Mouse (Mus musculus): ENCODE results near the gene 1700037H04Rik. TPM values are rescaled to one million over a fixed set of nuclear protein-coding genes. Genes with fewer than 3 reads are reported as not detected.
"Not testable (repeated sequence)": the region's sequence is repeated elsewhere in the genome, so short reads cannot be mapped to it uniquely, and the experiment has no call there.

The 1700037H04Rik gene
- polyA plus RNA-seq, 1 experiment from 2014 or later = 99.3 TPM

- Histone ChIP-seq H3K4me1 (peaks cover 12% of the 10 kb centered on the region), H3K4me3 (no peak overlapping the region), H3K27ac (no peak overlapping the region), H3K9me3 (replicated peaks) (no peaks in the 10 kb centered on the region), H3K27me3 (no peaks in the 10 kb centered on the region; the same call in 1 of the 2 replicates), H3K4me2 (no peak overlapping the region), H3K36me3 (ENCODE audit: poor library complexity, severe bottlenecking) (no peaks in the 10 kb centered on the region), H3K9ac (no peak overlapping the region)
- WGBS = 94% methylated on average over 2 of the region's 2 CpGs
- ATAC-seq = no peak
Observed at GRCm38 (mm10) chr2:131130849-131131248, 29.0 kb downstream of the 1700037H04Rik start.

GRCm38 (mm10) chr2:131129836-131130235, 30.0 kb downstream of the 1700037H04Rik start:
- Histone ChIP-seq H3K27me3 (no peaks in the 10 kb centered on the region; the same call in 1 of the 2 replicates), H3K4me1 (peaks cover 12% of the 10 kb centered on the region), H3K9ac (no peak overlapping the region), H3K4me2 (no peak overlapping the region), H3K36me3 (ENCODE audit: poor library complexity, severe bottlenecking) (no peaks in the 10 kb centered on the region), H3K4me3 (no peak overlapping the region), H3K27ac (no peak overlapping the region), H3K9me3 (replicated peaks) (no peaks in the 10 kb centered on the region)
- no peak for ATAC-seq
- WGBS = 85% methylated on average over 5 of the region's 5 CpGs

- peaks cover 12% of the 10 kb centered on the region for H3K4me1 ChIP-seq
- no peaks in the 10 kb centered on the region for H3K9me3 ChIP-seq (replicated peaks)
- no peak for ATAC-seq
- no peaks in the 10 kb centered on the region; the same call in 1 of the 2 replicates for H3K27me3 ChIP-seq
- 87% methylated on average over 3 of the region's 3 CpGs for WGBS
- H3K9ac ChIP-seq = no peak overlapping the region
- H3K27ac ChIP-seq = no peak overlapping the region
- H3K36me3 ChIP-seq (ENCODE audit: poor library complexity, severe bottlenecking) = no peaks in the 10 kb centered on the region
- H3K4me3 ChIP-seq = no peak overlapping the region
- H3K4me2 ChIP-seq = no peak overlapping the region
Observed at GRCm38 (mm10) chr2:131128636-131129157, 31.2 kb downstream of the 1700037H04Rik start.

- Histone ChIP-seq H3K27me3 (no peaks in the 10 kb centered on the region; the same call in 1 of the 2 replicates), H3K9ac (no peak overlapping the region), H3K4me2 (peak overlapping the region; percentile 86), H3K36me3 (ENCODE audit: poor library complexity, severe bottlenecking) (no peaks in the 10 kb centered on the region), H3K27ac (no peak overlapping the region), H3K4me1 (peaks cover 12% of the 10 kb centered on the region), H3K9me3 (replicated peaks) (no peaks in the 10 kb centered on the region), H3K4me3 (no peak overlapping the region)
- ATAC-seq = no peak
- 92% methylated on average over 5 of the region's 5 CpGs for WGBS
Observed at GRCm38 (mm10) chr2:131128211-131128610, 31.7 kb downstream of the 1700037H04Rik start.

- 2% methylated on average over 28 of the region's 28 CpGs for WGBS
- Histone ChIP-seq H3K4me1 (peaks cover 12% of the 10 kb centered on the region), H3K9ac (peak within 1 kb of the TSS; percentile 61), H3K36me3 (ENCODE audit: poor library complexity, severe bottlenecking) (no peaks in the 10 kb centered on the region), H3K4me3 (peak within 1 kb of the TSS; percentile 38), H3K9me3 (replicated peaks) (no peaks in the 10 kb centered on the region), H3K4me2 (peak within 1 kb of the TSS; percentile 86), H3K27ac (no peak within 1 kb of the TSS), H3K27me3 (no peaks in the 10 kb centered on the region; the same call in 1 of the 2 replicates)
- ATAC-seq = peak; percentile 82
Observed at GRCm38 (mm10) chr2:131127161-131127730, 32.6 kb downstream of the 1700037H04Rik start, which contains the start of gene Hspa12b. TSS of gene Hspa12b (plus strand) at chr2:131127280.

- no peak for ATAC-seq
- Histone ChIP-seq H3K4me3 (no peak overlapping the region), H3K36me3 (ENCODE audit: poor library complexity, severe bottlenecking) (no peaks in the 10 kb centered on the region), H3K4me1 (peaks cover 12% of the 10 kb centered on the region), H3K9me3 (replicated peaks) (no peaks in the 10 kb centered on the region), H3K27me3 (no peaks in the 10 kb centered on the region; the same call in 1 of the 2 replicates), H3K9ac (no peak overlapping the region), H3K4me2 (no peak overlapping the region), H3K27ac (no peak overlapping the region)
- WGBS = 43% methylated on average over 9 of the region's 9 CpGs
Observed at GRCm38 (mm10) chr2:131125964-131126815, 33.7 kb downstream of the 1700037H04Rik start.

- Histone ChIP-seq H3K27me3 (no peaks in the 10 kb centered on the region; the same call in 1 of the 2 replicates), H3K36me3 (ENCODE audit: poor library complexity, severe bottlenecking) (no peaks in the 10 kb centered on the region), H3K9ac (no peak overlapping the region), H3K4me2 (no peak overlapping the region), H3K4me1 (peaks cover 12% of the 10 kb centered on the region), H3K9me3 (replicated peaks) (no peaks in the 10 kb centered on the region), H3K4me3 (no peak overlapping the region), H3K27ac (no peak overlapping the region)
- WGBS = 91% methylated on average over 9 of the region's 9 CpGs
- no peak for ATAC-seq
Observed at GRCm38 (mm10) chr2:131125157-131125963, 34.5 kb downstream of the 1700037H04Rik start.

- H3K36me3 ChIP-seq (ENCODE audit: poor library complexity, severe bottlenecking) = no peaks in the 10 kb centered on the region
- H3K9me3 ChIP-seq (replicated peaks) = no peaks in the 10 kb centered on the region
- 76% methylated on average over 3 of the region's 3 CpGs for WGBS
- H3K4me1 ChIP-seq = peaks cover 12% of the 10 kb centered on the region
- H3K4me3 ChIP-seq = no peak overlapping the region
- no peaks in the 10 kb centered on the region; the same call in 1 of the 2 replicates for H3K27me3 ChIP-seq
- H3K27ac ChIP-seq = no peak overlapping the region
- no peak overlapping the region for H3K9ac ChIP-seq
- ATAC-seq = no peak
- H3K4me2 ChIP-seq = no peak overlapping the region
Observed at GRCm38 (mm10) chr2:131124166-131124565, 35.7 kb downstream of the 1700037H04Rik start.

GRCm38 (mm10) chr2:131118968-131119574, 40.8 kb downstream of the 1700037H04Rik start:
- Histone ChIP-seq H3K4me3 (no peak overlapping the region), H3K27me3 (no peaks in the 10 kb centered on the region), H3K4me2 (no peak overlapping the region), H3K27ac (no peak overlapping the region), H3K9ac (no peak overlapping the region), H3K4me1 (no peaks in the 10 kb centered on the region), H3K9me3 (replicated peaks) (no peaks in the 10 kb centered on the region), H3K36me3 (ENCODE audit: poor library complexity, severe bottlenecking) (no peaks in the 10 kb centered on the region)
- ATAC-seq = no peak
- 82% methylated on average over 2 of the region's 2 CpGs for WGBS

- no peak for ATAC-seq
- H3K27me3 ChIP-seq = no peaks in the 10 kb centered on the region
- no peaks in the 10 kb centered on the region for H3K4me1 ChIP-seq
- no peaks in the 10 kb centered on the region for H3K9me3 ChIP-seq (replicated peaks)
- no peak overlapping the region for H3K4me3 ChIP-seq
- H3K9ac ChIP-seq = no peak overlapping the region
- 93% methylated on average over 5 of the region's 5 CpGs for WGBS
- no peak overlapping the region for H3K4me2 ChIP-seq
- H3K27ac ChIP-seq = no peak overlapping the region
- H3K36me3 ChIP-seq (ENCODE audit: poor library complexity, severe bottlenecking) = no peaks in the 10 kb centered on the region
Observed at GRCm38 (mm10) chr2:131105989-131106388, 53.9 kb downstream of the 1700037H04Rik start.

GRCm38 (mm10) chr2:131105061-131105460, 54.8 kb downstream of the 1700037H04Rik start:
- ATAC-seq; H3K4me2 ChIP-seq; H3K36me3 ChIP-seq (ENCODE audit: poor library complexity, severe bottlenecking); H3K4me1 ChIP-seq; H3K4me3 ChIP-seq; H3K9me3 ChIP-seq (replicated peaks); H3K27me3 ChIP-seq; H3K9ac ChIP-seq; H3K27ac ChIP-seq: not testable (repeated sequence)
- 63% methylated on average over 4 of the region's 4 CpGs for WGBS
